Mouse (Mus musculus) bone marrow macrophage, adult 2 months (primary cell): ENCODE measurements around the gene Eml4. TPM values are rescaled to one million over a fixed set of nuclear protein-coding genes. Genes with fewer than 3 reads are reported as not detected.
A peak's percentile ranks its signal among the peaks of the same experiment; 100 is the strongest.

Experiments used
- H3K27ac ChIP-seq: 2 replicates; pipeline ENCODE4 v1.5.1; 2012; ENCODE audit warnings: low read depth, low read length; ENCODE audit not compliant: insufficient read depth
- H3K4me1 ChIP-seq: 2 replicates; pipeline ENCODE4 v1.6.1; 2012; ENCODE audit warnings: low read length; ENCODE audit not compliant: control insufficient read depth, insufficient read depth
- H3K4me3 ChIP-seq: 2 replicates; pipeline ENCODE4 v1.5.1; 2012; ENCODE audit warnings: mild to moderate bottlenecking, low read length, moderate library complexity; ENCODE audit not compliant: insufficient read depth
- CTCF ChIP-seq: IDR thresholded peaks from 2 replicates; pipeline ENCODE4 v1.5.1; 2012; ENCODE audit warnings: low read depth, mild to moderate bottlenecking, low read length, moderate library complexity
- POLR2A ChIP-seq: IDR thresholded peaks from 2 replicates; pipeline ENCODE4 v1.6.1; 2012; ENCODE audit warnings: mild to moderate bottlenecking, low read depth, low read length, borderline replicate concordance
- polyA plus RNA-seq: library from polyadenylated mRNA; stranded (reverse); fragments of >200 nt; gene quantifications from 2 replicates; pipeline ENCODE4 v1.2.4, GENCODE M21; 2012; ENCODE audit not compliant: missing spikeins, insufficient read depth, insufficient read length

The Eml4 gene
- polyA plus RNA-seq, 1 experiment: 16.6 TPM

DNA sequence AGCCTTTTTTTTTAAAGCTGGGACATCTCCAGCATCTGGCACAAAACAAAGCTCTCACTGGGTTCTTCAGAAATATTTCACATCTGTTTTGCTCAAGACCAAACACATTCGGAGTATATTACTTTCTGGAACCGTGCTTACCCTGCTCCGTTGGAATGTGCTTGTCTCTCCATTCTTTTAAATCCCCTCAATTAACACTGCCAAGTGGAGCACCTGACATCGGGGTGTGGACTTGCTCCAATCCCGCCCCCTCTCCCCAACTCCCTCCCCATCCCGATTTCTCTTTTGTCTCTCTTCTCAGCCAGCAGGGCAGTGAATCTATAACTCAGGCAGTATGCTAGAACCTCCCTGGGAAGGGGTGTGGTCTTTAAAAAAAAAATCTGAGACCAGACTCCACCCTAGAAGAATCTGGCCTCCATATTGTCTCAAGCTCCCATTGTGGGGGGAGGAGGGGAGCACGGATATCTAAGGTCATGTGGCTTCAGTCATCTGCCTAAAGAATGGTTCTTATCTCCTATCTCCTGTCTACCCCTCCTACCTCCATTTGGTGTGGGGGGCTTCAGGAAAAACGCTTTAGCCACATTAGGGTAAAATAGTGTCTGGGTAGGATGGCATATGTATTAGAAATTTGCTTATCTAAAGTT, 37.6 kb upstream of the Eml4 start:
- Histone ChIP-seq H3K4me1 (peaks cover 20% of the 10 kb centered on the region), H3K4me3 (no peak overlapping the region), H3K27ac (no peak overlapping the region)
- TF ChIP-seq CTCF (no peak), POLR2A (no peak)

DNA sequence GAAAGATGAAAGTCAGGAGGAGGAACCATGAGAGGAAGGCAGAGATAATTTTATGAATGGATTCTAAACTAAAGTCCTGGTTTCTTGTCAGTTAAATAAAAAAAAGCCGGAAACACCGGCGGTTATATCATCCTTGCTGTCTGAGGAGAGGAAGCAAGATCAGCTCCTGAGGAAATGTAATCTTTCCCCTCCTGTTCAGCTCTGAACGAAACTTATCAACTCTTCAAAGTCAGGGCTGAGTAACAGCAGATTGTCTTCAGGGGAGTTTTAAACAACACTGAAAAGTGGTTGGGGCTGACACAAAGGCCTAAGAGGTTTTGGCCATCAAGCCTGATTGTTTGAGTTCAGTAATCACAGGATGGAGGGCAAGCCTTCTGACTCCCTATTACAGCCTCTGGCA, 35.3 kb upstream of the Eml4 start:
- no peak for TF ChIP-seq POLR2A
- Histone ChIP-seq H3K4me3 (no peak overlapping the region), H3K27ac (no peak overlapping the region), H3K4me1 (peaks cover 19% of the 10 kb centered on the region)

DNA sequence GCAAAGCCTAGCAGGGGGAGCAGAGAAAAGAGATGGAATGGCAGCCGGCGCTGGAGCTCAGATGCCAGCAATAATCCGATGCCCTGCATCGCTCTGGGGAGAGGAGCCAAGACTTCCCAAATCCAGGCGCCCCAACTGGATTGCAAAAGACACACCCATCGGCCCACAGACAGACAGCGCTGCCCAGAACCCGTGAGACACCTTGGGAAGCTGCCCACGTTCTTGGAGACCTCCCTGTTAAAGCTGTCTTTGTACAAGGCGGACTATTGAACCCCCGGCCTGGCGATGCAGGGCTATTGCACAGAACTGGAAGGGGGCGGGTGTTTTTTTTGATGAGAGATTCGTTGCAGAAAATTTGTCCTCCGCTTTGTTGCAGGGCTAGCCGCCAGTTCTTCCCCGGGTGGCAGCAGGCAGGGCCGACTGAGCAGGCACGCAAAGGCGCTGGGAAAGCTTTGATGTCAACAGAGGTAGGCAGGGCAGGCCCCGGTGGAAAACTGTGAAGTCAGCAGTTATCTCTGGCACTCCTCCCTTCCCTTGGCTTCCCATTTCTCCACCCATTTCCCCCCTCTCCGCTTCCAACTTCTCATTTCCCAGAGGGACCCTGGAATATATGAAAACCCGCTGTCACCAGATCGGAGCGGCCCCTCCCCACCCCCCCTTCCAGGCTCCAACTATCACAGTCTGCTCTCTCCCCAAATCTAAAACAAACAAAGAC, 28.0 kb upstream of the Eml4 start:
- TF ChIP-seq POLR2A (no peak), CTCF (no peak)
- H3K4me1 ChIP-seq: peaks cover 19% of the 10 kb centered on the region
- H3K27ac ChIP-seq: no peak overlapping the region
- H3K4me3 ChIP-seq: no peak overlapping the region

DNA sequence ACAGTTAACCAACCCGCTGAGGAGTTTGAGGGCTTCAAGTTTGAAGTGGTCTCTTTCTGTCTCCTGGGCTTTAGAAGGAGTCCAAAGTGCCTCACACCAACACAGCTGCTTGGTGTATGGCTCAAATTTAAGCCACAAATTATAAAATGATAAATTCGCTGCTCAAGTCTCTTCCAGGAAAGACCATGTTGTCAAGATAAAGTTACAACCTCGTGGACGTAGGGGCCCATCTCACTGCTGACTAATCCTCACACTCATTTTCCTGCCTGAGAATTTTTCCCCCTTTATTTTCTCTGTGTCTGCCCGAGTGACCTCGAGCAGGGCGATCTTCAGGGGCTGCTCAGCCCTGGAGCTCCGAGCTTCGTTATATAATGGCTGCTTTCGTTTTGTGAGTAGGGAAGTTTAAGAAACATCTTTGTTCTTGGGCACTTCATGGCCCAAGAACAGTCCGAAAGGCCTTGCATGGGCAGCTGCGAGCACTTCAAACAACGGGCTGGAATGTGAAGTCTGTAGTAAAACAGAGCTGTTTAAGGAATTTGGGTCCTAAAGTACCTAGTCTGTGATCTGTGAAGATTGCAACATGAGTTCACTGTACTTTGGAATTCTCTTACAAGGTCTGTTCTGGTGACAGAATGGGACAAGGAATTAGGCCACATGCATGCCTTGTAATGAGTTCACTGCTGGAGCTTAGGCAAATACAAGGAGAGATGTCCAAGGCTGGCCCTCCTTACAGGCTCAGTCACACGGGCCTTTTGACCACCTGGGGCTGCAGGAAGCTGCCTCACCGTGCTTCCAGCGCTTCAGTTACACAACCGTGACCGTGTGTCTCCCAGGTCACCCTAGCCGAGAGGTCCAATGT, 27.1 kb upstream of the Eml4 start:
- TF ChIP-seq CTCF: no peak
- TF ChIP-seq POLR2A: no peak
- peaks cover 19% of the 10 kb centered on the region for H3K4me1 ChIP-seq
- H3K4me3 ChIP-seq: no peak overlapping the region
- no peak overlapping the region for H3K27ac ChIP-seq

DNA sequence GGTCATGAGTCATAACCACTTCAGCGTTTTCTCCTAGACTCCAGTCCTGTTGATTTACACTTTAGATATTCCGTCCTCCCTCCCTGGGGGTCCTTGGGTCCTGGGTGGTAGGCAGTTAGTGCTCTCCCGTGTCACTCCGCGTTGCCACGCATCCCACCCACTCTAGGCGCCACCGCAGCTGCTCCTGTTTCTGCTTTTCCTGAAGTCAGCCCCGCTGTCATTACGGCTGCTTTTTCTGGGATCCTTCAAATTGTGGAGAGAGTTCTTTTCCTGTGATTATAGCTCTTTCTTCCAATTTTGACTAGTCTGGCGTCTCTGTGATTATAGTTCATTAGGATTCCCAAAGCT, 26.5 kb upstream of the Eml4 start:
- Histone ChIP-seq H3K4me3 (no peak overlapping the region), H3K4me1 (peaks cover 19% of the 10 kb centered on the region), H3K27ac (no peak overlapping the region)

DNA sequence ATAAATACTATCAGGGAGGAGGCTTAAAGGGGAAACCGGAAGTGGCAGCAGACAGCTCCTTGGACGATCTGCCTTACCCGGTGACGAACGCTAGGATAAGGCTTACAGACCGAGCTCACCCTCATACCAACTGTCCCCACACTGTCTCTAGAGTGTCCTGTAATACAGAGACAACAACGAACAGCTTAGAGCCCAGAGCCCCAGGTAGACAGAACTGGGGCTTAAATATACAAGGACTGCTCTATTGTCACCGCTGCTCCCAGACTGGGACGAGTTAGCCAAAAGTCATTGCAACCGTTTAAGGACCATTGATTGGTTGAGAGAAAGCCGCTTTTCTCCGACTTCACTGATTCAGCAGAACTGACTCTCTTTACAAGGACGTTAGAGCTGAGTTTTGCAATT, 15.5 kb upstream of the Eml4 start:
- peak overlapping the region; percentile 35; the same call in 1 of the 2 replicates for H3K4me3 ChIP-seq
- TF ChIP-seq POLR2A: no peak
- no peak for TF ChIP-seq CTCF
- peaks cover 8% of the 10 kb centered on the region for H3K4me1 ChIP-seq
- H3K27ac ChIP-seq: no peak overlapping the region

More for the DNA sequence above, 26.5 kb upstream of the Eml4 start:
- no peak for TF ChIP-seq POLR2A

DNA sequence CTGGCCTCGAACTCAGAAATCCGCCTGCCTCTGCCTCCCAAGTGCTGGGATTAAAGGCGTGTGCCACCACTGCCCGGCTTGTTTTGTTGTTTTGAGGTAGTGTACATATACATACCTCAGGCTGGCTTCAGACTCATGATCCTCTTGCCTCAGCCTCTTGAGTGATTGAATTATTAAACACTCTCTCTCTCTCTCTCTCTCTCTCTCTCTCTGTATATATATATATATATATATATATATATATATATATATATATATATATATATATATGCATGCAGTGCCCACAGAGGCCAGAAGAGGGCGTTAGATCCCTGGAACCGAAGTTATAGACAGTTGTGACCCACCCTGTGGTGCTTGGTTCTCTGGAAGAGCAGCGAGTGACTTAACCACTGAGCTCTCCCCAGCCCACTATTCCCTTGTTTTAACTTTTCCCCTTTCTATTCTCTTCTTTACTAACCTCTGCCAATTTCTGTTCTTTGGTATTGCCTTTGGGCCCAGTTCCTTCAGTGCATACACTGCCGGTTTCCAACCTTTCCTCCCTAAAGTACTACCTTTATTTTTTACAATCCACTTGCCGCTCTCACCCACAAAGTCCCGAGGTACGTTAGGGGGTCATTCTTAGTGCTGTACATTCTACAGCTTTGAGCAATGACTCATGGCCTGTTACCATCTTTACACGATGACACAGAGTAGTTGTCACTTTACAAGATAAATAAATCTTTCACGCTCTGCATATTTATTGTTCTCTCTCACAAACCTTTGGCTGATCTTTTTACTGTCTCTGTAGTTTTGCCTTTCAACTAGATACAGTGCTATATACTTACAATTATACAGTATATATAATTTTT, 13.5 kb upstream of the Eml4 start:
- no peaks in the 10 kb centered on the region for H3K4me1 ChIP-seq
- TF ChIP-seq POLR2A (no peak), CTCF (0 out of 2 replicates have a peak, but pooled peaks have one; percentile 21)
- H3K27ac ChIP-seq: no peak overlapping the region
- H3K4me3 ChIP-seq: no peak overlapping the region

DNA sequence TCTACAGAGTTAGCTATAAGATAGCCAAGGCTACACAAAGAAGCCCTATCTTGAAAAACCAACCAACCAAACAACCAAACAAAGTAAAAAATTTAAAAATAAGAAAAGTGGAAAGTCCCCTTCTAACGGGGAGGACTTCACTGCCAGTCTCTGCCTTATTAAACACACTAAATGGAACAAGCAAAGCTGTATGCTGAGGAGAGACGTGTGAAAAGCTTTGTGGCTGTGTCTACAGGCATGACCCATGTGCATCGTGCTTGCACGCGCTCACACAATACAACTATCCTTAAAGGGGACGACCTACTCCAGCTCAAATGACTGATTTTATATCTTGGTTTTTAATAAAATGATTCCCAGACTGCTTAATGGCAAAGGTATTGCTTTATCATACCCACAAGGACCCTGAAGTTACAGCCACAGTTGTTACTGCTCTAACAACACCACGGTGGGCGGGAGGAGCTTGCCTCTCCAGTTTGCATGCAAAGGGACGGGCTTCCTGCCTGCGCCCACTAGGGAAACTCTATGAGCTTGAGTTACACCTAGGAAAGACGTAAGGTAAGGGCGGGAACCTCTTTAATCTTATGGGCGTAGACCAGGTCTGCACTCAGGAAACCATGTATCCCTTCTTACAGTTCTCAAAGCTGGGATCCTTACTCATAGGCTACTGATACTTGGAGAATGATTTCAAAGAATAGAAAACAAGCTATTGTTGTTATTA, 11.2 kb upstream of the Eml4 start:
- TF ChIP-seq POLR2A (no peak), CTCF (no peak)
- H3K4me1 ChIP-seq: no peaks in the 10 kb centered on the region
- no peak overlapping the region for H3K27ac ChIP-seq
- H3K4me3 ChIP-seq: no peak overlapping the region
